Mouse (Mus musculus) thymus, adult 2 months (tissue): ENCODE data around the gene Ppp3cb.

Experiments
- CTCF ChIP-seq: fragments of 200-500 bp; IDR thresholded peaks from 2 replicates; pipeline ENCODE4 v1.5.1; 2012; ENCODE audit warnings: mild to moderate bottlenecking, control low read depth, low read length, moderate library complexity, borderline replicate concordance; ENCODE audit not compliant: control insufficient read depth, poor library complexity, insufficient read depth; ENCODE audit errors: extremely low read depth
- POLR2A ChIP-seq: fragments of 200-500 bp; IDR thresholded peaks from 2 replicates; pipeline ENCODE4 v1.6.1; 2012; ENCODE audit warnings: mild to moderate bottlenecking, low read length, control low read depth, moderate library complexity; ENCODE audit not compliant: control insufficient read depth, poor library complexity, insufficient read depth; ENCODE audit errors: extremely low read depth

GRCm38 (mm10) chr14:20595781-20596180 lies 49.4 kb upstream of the Ppp3cb start:
- TF ChIP-seq CTCF, result no peak
- TF ChIP-seq POLR2A, result no peak
